Mouse (Mus musculus) intestine, embryonic 14.5 days (tissue): Measurements from ENCODE around the gene Sesn2. TPM values are rescaled to one million over a fixed set of nuclear protein-coding genes. Genes with fewer than 3 reads are reported as not detected.
"Not testable (repeated sequence)": the region's sequence is repeated elsewhere in the genome, so short reads cannot be mapped to it uniquely, and the experiment has no call there.

ENCODE experiments used
- ATAC-seq: fragments of 200-750 bp; cut with Nextera tagmentation; replicated peaks from 2 replicates; pipeline ENCODE4 v1.8.0; 2017; ENCODE audit warnings: low read depth, moderate number of reproducible peaks, moderate TSS enrichment, moderate library complexity; ENCODE audit not compliant: low FRiP score, low TSS enrichment
- DNase-seq: peaks from one replicate; pipeline ENCODE4 v3.0.0-alpha.2; 2018; ENCODE audit warnings: low spot score
- H3K27ac ChIP-seq: fragments of 300-500 bp; sonication (generic); 2 replicates; pipeline ENCODE4 v1.5.1; 2014; ENCODE audit warnings: low read depth, mild to moderate bottlenecking, control low read depth
- H3K27me3 ChIP-seq: fragments of 300-500 bp; sonication (generic); replicated peaks from 2 replicates; pipeline ENCODE4 v1.6.1; 2014; ENCODE audit warnings: low read length, control low read depth; ENCODE audit not compliant: control insufficient read depth, insufficient read depth
- H3K36me3 ChIP-seq: fragments of 300-500 bp; sonication (generic); 2 replicates; pipeline ENCODE4 v1.6.1; 2014; ENCODE audit warnings: low read length, control low read depth; ENCODE audit not compliant: control insufficient read depth, insufficient read depth
- H3K4me1 ChIP-seq: fragments of 300-500 bp; sonication (generic); replicated peaks from 2 replicates; pipeline ENCODE4 v1.6.1; 2014; ENCODE audit warnings: low read length, control low read depth, mixed read lengths; ENCODE audit not compliant: control insufficient read depth, insufficient read depth
- H3K4me2 ChIP-seq: fragments of 300-500 bp; sonication (generic); 2 replicates; pipeline ENCODE4 v1.6.1; 2014; ENCODE audit warnings: low read length
- H3K4me3 ChIP-seq: fragments of 300-500 bp; sonication (generic); 2 replicates; pipeline ENCODE4 v1.5.1; 2014; ENCODE audit warnings: low read depth, low read length, control low read depth, mixed read lengths
- H3K9ac ChIP-seq: fragments of 300-500 bp; sonication (generic); 2 replicates; pipeline ENCODE4 v1.6.1; 2014; ENCODE audit warnings: mild to moderate bottlenecking, low read length
- H3K9me3 ChIP-seq: fragments of 300-500 bp; sonication (generic); 2 replicates; pipeline ENCODE4 v1.6.1; 2016; ENCODE audit warnings: low read length, control low read depth; ENCODE audit not compliant: control insufficient read depth
- WGBS: fragments of 180-500 bp; shearing (Covaris S2); extraction: QIAGEN DNeasy Blood & Tissue Kit; methylation state at CpG from one replicate; pipeline ENCODE4 v1.1.7; 2014; 5-methylcytosine and 5-hydroxymethylcytosine counted together
- polyA plus RNA-seq: library from polyadenylated mRNA; unstranded; fragments of >200 nt; fragmentation: Nextera tagmentation; extraction: Ambion mirVana; gene quantifications from 2 replicates; pipeline ENCODE4 v1.2.1, GENCODE M21; 2014

Gene Sesn2
- 6.9 and 7.3 TPM in 2 replicates for polyA plus RNA-seq

GRCm38 (mm10) chr4:132510352-132510798, at the start of gene Sesn2:
Gene Sesn2 (minus strand): TSS chr4:132510501.
- H3K9ac ChIP-seq = peak within 1 kb of the TSS; percentile 71
- DNase-seq (no peak), ATAC-seq (peak; percentile 86)
- no peaks in the 10 kb centered on the region for H3K36me3 ChIP-seq
- H3K4me1 ChIP-seq = peaks cover 6% of the 10 kb centered on the region
- no peaks in the 10 kb centered on the region for H3K9me3 ChIP-seq
- peak within 1 kb of the TSS; percentile 78 for H3K27ac ChIP-seq
- no peaks in the 10 kb centered on the region for H3K27me3 ChIP-seq
- H3K4me3 ChIP-seq = peak within 1 kb of the TSS; percentile 82
- WGBS = 0% methylated on average over 32 of the region's 32 CpGs
- peak within 1 kb of the TSS; percentile 56 for H3K4me2 ChIP-seq

- WGBS = 93% methylated on average over 7 of the region's 7 CpGs
- ATAC-seq, H3K4me2 ChIP-seq, H3K27ac ChIP-seq, H3K27me3 ChIP-seq, H3K9me3 ChIP-seq, H3K4me1 ChIP-seq, H3K9ac ChIP-seq, H3K4me3 ChIP-seq, DNase-seq: not testable (repeated sequence)
- H3K36me3 ChIP-seq = peaks cover 36% of the 10 kb centered on the region
Observed at GRCm38 (mm10) chr4:132555550-132555949, 45.2 kb upstream of the Sesn2 start.

- WGBS = 72% methylated on average over 8 of the region's 8 CpGs
- no peaks in the 10 kb centered on the region for H3K27me3 ChIP-seq
- no peaks in the 10 kb centered on the region for H3K9me3 ChIP-seq
- ATAC-seq (no peak), DNase-seq (no peak)
- H3K4me3 ChIP-seq = no peak overlapping the region
- no peak overlapping the region for H3K9ac ChIP-seq
- no peak overlapping the region for H3K4me2 ChIP-seq
- no peak overlapping the region for H3K27ac ChIP-seq
- H3K4me1 ChIP-seq = no peaks in the 10 kb centered on the region
- H3K36me3 ChIP-seq = peaks cover 45% of the 10 kb centered on the region
Observed at GRCm38 (mm10) chr4:132554653-132555052, 44.4 kb upstream of the Sesn2 start.

- ATAC-seq (no peak), DNase-seq (no peak)
- no peaks in the 10 kb centered on the region for H3K9me3 ChIP-seq
- no peak overlapping the region for H3K9ac ChIP-seq
- H3K4me2 ChIP-seq = no peak overlapping the region
- 62% methylated on average over 5 of the region's 5 CpGs for WGBS
- H3K27me3 ChIP-seq = no peaks in the 10 kb centered on the region
- peaks cover 49% of the 10 kb centered on the region for H3K36me3 ChIP-seq
- no peaks in the 10 kb centered on the region for H3K4me1 ChIP-seq
- no peak overlapping the region for H3K4me3 ChIP-seq
- H3K27ac ChIP-seq = no peak overlapping the region
Observed at GRCm38 (mm10) chr4:132554221-132554620, 43.9 kb upstream of the Sesn2 start.

GRCm38 (mm10) chr4:132545851-132546250, 35.5 kb upstream of the Sesn2 start:
- Histone ChIP-seq H3K27me3 (no peaks in the 10 kb centered on the region), H3K36me3 (peaks cover 99% of the 10 kb centered on the region), H3K4me1 (no peaks in the 10 kb centered on the region), H3K9me3 (no peaks in the 10 kb centered on the region), H3K4me3 (no peak overlapping the region), H3K9ac (no peak overlapping the region), H3K27ac (no peak overlapping the region), H3K4me2 (no peak overlapping the region)
- peak; percentile 72; the same call in 1 of the 2 replicates for ATAC-seq
- DNase-seq = peak; percentile 74
- 27% methylated on average over 8 of the region's 8 CpGs for WGBS

- no peak for DNase-seq
- H3K27ac ChIP-seq = no peak overlapping the region
Observed at GRCm38 (mm10) chr4:132542724-132543123, 32.4 kb upstream of the Sesn2 start.

GRCm38 (mm10) chr4:132541413-132541812, 31.1 kb upstream of the Sesn2 start:
- ATAC-seq = no peak
- WGBS = 89% methylated on average over 4 of the region's 4 CpGs
- Histone ChIP-seq H3K9me3 (no peaks in the 10 kb centered on the region), H3K36me3 (peaks cover 83% of the 10 kb centered on the region), H3K4me2 (no peak overlapping the region), H3K4me1 (peaks cover 12% of the 10 kb centered on the region), H3K4me3 (no peak overlapping the region), H3K9ac (no peak overlapping the region), H3K27ac (no peak overlapping the region), H3K27me3 (no peaks in the 10 kb centered on the region)
- no peak for DNase-seq

More at GRCm38 (mm10) chr4:132542724-132543123, 32.4 kb upstream of the Sesn2 start:
- no peak for ATAC-seq
- 76% methylated on average over 1 of the region's 1 CpGs for WGBS
- no peak overlapping the region for H3K4me3 ChIP-seq
- H3K9me3 ChIP-seq = no peaks in the 10 kb centered on the region
- H3K9ac ChIP-seq = no peak overlapping the region
- H3K27me3 ChIP-seq = no peaks in the 10 kb centered on the region
- H3K4me2 ChIP-seq = no peak overlapping the region
- H3K36me3 ChIP-seq = peaks cover 96% of the 10 kb centered on the region
- H3K4me1 ChIP-seq = peaks cover under 1% of the 10 kb centered on the region; the same call in 1 of the 2 replicates

GRCm38 (mm10) chr4:132539481-132539880, 29.2 kb upstream of the Sesn2 start:
- Histone ChIP-seq H3K27me3 (no peaks in the 10 kb centered on the region), H3K4me3 (no peak overlapping the region), H3K27ac (no peak overlapping the region), H3K9ac (no peak overlapping the region), H3K4me2 (no peak overlapping the region), H3K36me3 (peaks cover 64% of the 10 kb centered on the region), H3K4me1 (peaks cover 12% of the 10 kb centered on the region), H3K9me3 (no peaks in the 10 kb centered on the region)
- DNase-seq (no peak), ATAC-seq (no peak)
- WGBS = 96% methylated on average over 5 of the region's 5 CpGs

- DNase-seq = peak; percentile 94
- Histone ChIP-seq H3K4me2 (peak within 1 kb of the TSS; percentile 69), H3K27me3 (no peaks in the 10 kb centered on the region), H3K9me3 (no peaks in the 10 kb centered on the region), H3K9ac (peak within 1 kb of the TSS; percentile 93), H3K4me3 (peak within 1 kb of the TSS; percentile 100), H3K4me1 (peaks cover 23% of the 10 kb centered on the region), H3K27ac (peak within 1 kb of the TSS; percentile 81), H3K36me3 (peaks cover 30% of the 10 kb centered on the region)
- under 1% methylated on average over 60 of the region's 60 CpGs for WGBS
- peak; percentile 68 for ATAC-seq
Observed at GRCm38 (mm10) chr4:132535406-132536121, 25.3 kb upstream of the Sesn2 start, which contains the start of gene Dnajc8. Gene Dnajc8 (plus strand): TSS chr4:132535550.
